Mouse (Mus musculus) urinary bladder, postnatal 4 days (tissue): ENCODE measurements around the gene Klk1b16.
"Not testable (repeated sequence)": the region's sequence is repeated elsewhere in the genome, so short reads cannot be mapped to it uniquely, and the experiment has no call there.

Experiments
- DNase-seq, 2 experiments: peaks; one replicate each; pipeline ENCODE4 v3.0.0; 2021 to 2022; ENCODE audit warnings: low spot score in 2 of 2

The Klk1b16 gene

DNA sequence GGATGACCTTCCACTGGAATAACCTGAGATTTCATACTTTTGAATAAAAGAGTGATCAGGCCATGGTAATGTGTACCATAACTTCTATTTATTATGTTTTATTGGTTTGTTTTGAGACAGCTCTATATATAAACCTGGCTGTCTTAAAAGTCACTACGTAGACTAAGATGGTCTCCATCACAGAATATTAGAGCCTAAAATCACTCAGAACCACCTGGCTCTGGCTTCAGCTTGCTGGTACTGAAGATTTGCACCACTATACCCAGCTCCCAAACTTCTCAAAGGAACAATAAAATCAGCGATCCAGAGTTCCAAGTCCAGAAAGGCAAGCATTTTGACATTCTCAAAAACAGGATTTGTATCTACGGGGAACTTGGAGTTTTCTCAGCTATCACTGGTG lies at the start of gene Klk1b16:
TSS of gene Klk1b16 (plus strand) at position 301 of the 400 bp plus-strand sequence.
- no peak for DNase-seq

DNA sequence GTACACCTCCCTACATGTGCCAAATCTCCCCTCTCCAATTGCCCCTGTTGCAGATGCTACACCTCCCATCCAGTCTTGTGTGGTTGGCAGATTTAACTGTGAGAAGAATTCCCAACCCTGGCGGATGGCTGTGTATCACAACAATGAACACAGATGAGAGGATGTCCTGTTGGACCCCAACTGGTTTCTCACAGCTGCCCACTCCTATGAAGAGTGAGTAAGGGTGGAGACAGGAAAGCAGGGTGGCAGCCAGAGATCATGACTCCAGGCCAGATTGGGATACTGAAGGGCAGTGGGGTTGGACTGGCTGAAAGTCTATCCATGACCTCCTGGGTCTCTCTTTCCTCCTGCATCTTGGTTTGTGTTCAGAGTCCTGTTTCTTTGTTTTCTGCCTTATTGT lies 40.5 kb upstream of the Klk1b16 start:
- no peak for DNase-seq

DNA sequence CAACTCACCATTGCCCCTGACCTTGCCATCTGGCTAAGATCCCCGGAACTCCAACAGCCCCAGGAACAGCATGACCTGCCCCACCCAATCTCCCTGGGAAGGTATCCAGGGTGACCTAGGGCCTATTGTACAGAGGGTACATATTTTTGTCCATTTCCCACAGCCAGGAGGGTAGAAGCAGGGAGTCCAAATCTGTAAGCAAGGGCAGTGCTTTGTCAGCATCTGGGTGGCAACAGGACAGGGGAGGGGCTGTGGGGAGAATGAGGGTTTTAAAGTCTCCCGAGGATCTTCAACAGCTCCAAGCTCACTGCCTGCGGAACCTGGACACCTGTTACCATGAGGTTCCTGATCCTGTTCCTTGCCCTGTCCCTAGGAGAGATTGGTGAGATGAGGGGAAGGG lies 34.5 kb upstream of the Klk1b16 start, which contains the start of gene Klk1b21:
TSS of gene Klk1b21 (plus strand) at position 301 of the 400 bp plus-strand sequence.
- not testable (repeated sequence) for DNase-seq

DNA sequence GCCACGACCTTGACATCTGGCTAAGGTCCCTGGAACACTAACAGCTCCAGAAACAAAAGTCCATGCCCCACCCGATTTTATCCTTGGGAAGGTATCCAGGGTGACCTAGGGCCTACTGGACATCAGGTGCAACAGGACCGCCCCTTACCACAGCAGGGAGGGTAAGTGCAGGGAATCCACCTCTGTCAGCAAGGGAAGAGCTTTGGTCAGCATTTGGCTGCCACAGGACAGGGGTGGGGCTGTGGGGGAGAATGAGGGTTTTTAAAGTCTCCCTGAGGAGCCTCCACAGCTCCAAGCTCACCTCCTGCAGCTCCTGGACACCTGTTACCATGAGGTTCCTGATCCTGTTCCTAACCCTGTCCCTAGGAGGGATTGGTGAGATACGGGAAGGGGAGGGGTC lies 24.2 kb upstream of the Klk1b16 start, which contains the start of gene Klk1b22:
TSS of gene Klk1b22 (plus strand) at position 301 of the 400 bp plus-strand sequence.
- no peak for DNase-seq

DNA sequence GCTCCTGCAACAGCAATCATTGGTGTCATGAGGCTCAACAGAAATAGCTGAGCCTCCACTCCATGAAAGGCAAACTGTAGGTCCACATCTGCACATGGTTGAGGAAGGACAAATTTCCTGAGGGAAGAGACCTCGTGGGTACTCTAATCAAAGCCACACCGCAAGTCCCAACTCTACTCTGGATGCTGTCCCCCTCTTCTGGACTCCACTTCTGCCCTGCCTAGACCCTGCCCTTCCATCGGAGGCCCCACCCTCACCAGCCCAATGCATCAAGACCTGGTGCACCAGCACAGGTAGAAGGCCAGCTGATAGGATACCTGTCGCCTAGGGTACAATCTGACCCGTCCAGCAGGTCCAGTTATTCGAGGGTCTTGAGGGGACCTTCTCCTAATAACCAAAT lies 13.1 kb upstream of the Klk1b16 start:
- no peak for DNase-seq

DNA sequence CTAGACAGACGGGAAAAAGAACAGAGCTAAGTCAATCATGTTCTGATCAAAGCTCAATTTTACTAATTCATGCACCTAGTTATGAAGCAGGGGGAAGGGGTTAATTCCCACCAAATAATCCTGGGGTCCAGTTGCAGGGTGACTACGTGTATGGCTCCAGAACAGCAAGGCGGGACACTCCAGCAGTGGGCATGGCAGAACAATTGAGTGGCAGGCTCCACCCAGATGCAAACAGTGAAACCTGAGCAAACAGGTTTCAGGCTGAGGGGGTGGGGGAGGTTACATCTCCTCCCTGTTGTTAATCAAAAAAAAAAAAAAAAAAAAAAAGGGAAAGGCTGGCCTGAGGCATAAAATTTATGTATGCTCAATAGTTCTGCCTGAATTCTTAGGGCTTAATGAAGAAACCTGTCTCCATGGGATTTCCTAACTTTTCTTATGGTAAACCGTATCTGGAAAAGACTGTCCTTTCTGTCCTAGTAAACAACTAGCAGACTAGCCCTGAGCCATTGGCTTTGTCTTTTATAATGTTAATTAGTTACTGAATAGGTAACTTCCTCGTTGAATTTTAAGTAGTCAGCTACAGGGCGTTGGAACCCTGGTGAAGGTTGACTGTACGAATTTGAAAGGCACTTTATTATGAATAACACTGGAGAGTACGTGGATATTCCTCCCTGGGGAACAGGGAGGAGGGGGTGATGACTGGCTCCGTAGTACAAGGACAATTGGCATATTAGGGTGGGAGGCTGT lies 42.9 kb downstream of the Klk1b16 start:
- DNase-seq: no peak

DNA sequence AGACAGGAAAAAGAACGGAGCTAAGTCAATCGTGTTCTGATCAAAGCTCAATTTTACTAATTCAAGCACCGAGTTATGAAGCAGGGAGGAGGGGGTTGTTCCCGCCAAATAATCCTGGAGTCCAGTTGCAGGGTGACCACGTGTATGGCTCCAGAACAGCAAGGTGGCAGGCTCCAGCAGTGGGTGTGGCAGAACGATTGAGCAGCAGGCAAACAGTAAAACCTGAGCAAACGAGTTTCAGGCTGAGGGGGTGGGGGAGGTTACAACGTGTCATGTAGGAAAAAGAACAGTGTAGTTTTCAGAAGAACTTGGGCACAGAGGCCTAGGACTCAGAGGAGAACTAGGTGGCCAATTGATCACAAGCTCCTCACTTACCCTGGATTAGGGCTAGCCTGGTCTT lies 49.9 kb downstream of the Klk1b16 start:
- DNase-seq: not testable (repeated sequence)

DNA sequence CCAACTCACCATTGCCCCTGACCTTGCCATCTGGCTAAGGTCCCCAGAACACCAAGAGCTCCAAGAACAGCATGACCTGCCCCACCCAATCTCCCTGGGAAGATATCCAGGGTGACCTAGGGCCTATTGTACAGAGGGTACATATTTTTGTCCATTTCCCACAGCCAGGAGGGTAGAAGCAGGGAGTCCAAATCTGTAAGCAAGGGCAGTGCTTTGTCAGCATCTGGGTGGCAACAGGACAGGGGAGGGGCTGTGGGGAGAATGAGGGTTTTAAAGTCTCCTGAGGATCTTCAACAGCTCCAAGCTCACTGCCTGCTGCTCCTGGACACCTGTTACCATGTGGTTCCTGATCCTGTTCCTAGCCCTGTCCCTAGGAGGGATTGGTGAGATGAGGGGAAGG lies 51.4 kb downstream of the Klk1b16 start, which contains the start of gene Klk1b24:
TSS of gene Klk1b24 (plus strand) at position 301 of the 400 bp plus-strand sequence.
- not testable (repeated sequence) for DNase-seq
